Mouse (Mus musculus) MEL (cell line): ENCODE measurements around the gene Acvr1.

Experiments
- BHLHE40 ChIP-seq: IDR thresholded peaks from 2 replicates; pipeline ENCODE4 v1.6.1; 2012; ENCODE audit warnings: low read depth, mild to moderate bottlenecking, inconsistent platforms, low read length, improper control_type of control experiment, borderline replicate concordance
- CTCF ChIP-seq, 3 experiments: IDR thresholded peaks in 2 of 3; conservative IDR thresholded peaks in 1 of 3; 2 replicates each; pipeline ENCODE4 v1.5.1; 2011 to 2012; ENCODE audit warnings: low read length in 3 of 3, low read depth in 2 of 3, mild to moderate bottlenecking in 2 of 3, improper control_type of control experiment in 1 of 3, inconsistent platforms in 1 of 3, mixed read lengths in 1 of 3, moderate library complexity in 1 of 3; ENCODE audit not compliant: control insufficient read depth in 1 of 3, insufficient read depth in 1 of 3, poor library complexity in 1 of 3, severe bottlenecking in 1 of 3
- E2F4 ChIP-seq: IDR thresholded peaks from 2 replicates; pipeline ENCODE4 v1.6.1; 2011; ENCODE audit warnings: low read depth, low read length, improper control_type of control experiment, borderline replicate concordance
- EP300 ChIP-seq, 2 experiments: IDR thresholded peaks; 2 replicates each; pipeline ENCODE4 v1.6.1; 2011; ENCODE audit warnings: improper control_type of control experiment in 2 of 2, low read length in 2 of 2, low read depth in 1 of 2, mild to moderate bottlenecking in 1 of 2
- KAT2A ChIP-seq: conservative IDR thresholded peaks from 2 replicates; pipeline ENCODE4 v1.6.1; 2012; ENCODE audit warnings: low read depth, low read length, improper control_type of control experiment, inconsistent platforms
- MAX ChIP-seq: IDR thresholded peaks from 2 replicates; pipeline ENCODE4 v1.6.1; 2011; ENCODE audit warnings: low read length, improper control_type of control experiment
- MAZ ChIP-seq: IDR thresholded peaks from 2 replicates; pipeline ENCODE4 v1.6.1; 2012; ENCODE audit warnings: low read depth, mild to moderate bottlenecking, inconsistent platforms, low read length, improper control_type of control experiment
- POLR2A ChIP-seq, 2 experiments: IDR thresholded peaks; 2 replicates each; pipeline ENCODE4 v1.6.1; 2011 to 2012; ENCODE audit warnings: low read length in 2 of 2, mild to moderate bottlenecking in 2 of 2, control low read depth in 1 of 2, improper control_type of control experiment in 1 of 2, low read depth in 1 of 2, moderate library complexity in 1 of 2; ENCODE audit not compliant: control insufficient read depth in 1 of 2, insufficient read depth in 1 of 2, poor library complexity in 1 of 2
- SMC3 ChIP-seq: IDR thresholded peaks from 2 replicates; pipeline ENCODE4 v1.6.1; 2011; ENCODE audit warnings: low read depth, low read length, improper control_type of control experiment
- USF2 ChIP-seq, 2 experiments: IDR thresholded peaks; 2 replicates each; pipeline ENCODE4 v1.6.1; 2011 to 2012; ENCODE audit warnings: improper control_type of control experiment in 2 of 2, low read length in 2 of 2, borderline replicate concordance in 1 of 2, inconsistent platforms in 1 of 2, low read depth in 1 of 2, mild to moderate bottlenecking in 1 of 2; ENCODE audit not compliant: insufficient read depth in 1 of 2
- ZC3H11A ChIP-seq: IDR thresholded peaks from 2 replicates; pipeline ENCODE4 v1.6.1; 2012; ENCODE audit warnings: low read depth, mild to moderate bottlenecking, inconsistent platforms, low read length, improper control_type of control experiment
- ZMIZ1 ChIP-seq: IDR thresholded peaks from 2 replicates; pipeline ENCODE4 v1.6.1; 2012; ENCODE audit warnings: low read depth, mild to moderate bottlenecking, inconsistent platforms, low read length, improper control_type of control experiment, moderate library complexity

DNA sequence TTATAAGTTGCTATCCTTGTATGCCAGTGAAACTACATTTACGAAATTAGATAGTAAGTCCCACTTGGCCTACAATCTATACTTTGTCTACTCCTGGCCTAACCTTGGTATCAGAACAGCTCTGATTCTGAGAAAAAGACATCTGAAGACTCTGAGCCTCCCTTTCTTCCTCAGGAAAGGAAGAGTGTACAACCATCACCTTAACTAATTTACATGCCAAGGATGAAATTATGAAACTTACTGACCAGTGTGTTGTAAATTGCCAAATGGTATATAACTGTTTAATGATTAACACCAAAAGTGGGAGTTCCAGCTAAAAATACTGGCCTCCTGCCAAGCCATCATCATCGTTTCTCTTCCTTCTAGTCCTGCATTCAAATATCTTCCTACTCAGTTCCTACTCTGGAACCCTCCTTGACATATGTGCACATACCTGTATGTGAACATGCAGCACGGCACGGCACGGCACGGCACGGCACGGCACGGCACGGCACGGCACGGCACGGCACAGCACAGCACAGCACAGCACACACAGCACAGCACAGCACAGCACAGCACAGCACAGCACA is 141.4 kb downstream of the Acvr1 start:
- TF ChIP-seq MAZ (no peak), SMC3 (no peak), ZMIZ1 (no peak), KAT2A (no peak), ZC3H11A (no peak), CTCF (IDR thresholded peaks at IDR 0.05 in 2 of 3, conservative IDR thresholded peaks at IDR 0.05 in 1 of 3; ENCODE audit: control insufficient read depth in 1 of 3, insufficient read depth in 1 of 3, low read depth in 2 of 3, low read length in 3 of 3, poor library complexity in 1 of 3, severe bottlenecking in 1 of 3) (no peak), POLR2A (IDR thresholded peaks at IDR 0.05; ENCODE audit: control insufficient read depth in 1 of 2, insufficient read depth in 1 of 2, low read depth in 1 of 2, low read length in 2 of 2, poor library complexity in 1 of 2) (no peak), USF2 (IDR thresholded peaks at IDR 0.05; ENCODE audit: borderline replicate concordance in 1 of 2, insufficient read depth in 1 of 2, low read depth in 1 of 2, low read length in 2 of 2) (no peak), EP300 (IDR thresholded peaks at IDR 0.05; ENCODE audit: low read depth in 1 of 2, low read length in 2 of 2) (no peak), BHLHE40 (no peak), MAX (no peak), E2F4 (no peak)
